Mouse (Mus musculus) midbrain, embryonic 15.5 days (tissue): Measurements from ENCODE around the gene Dglucy. TPM values are rescaled to one million over a fixed set of nuclear protein-coding genes. Genes with fewer than 3 reads are reported as not detected.
"Not testable (repeated sequence)": the region's sequence is repeated elsewhere in the genome, so short reads cannot be mapped to it uniquely, and the experiment has no call there.

Experiments
- ATAC-seq: fragments of 200-750 bp; cut with Nextera tagmentation; replicated peaks from 2 replicates; pipeline ENCODE4 v1.8.0; 2017; ENCODE audit warnings: moderate TSS enrichment
- H3K27ac ChIP-seq: fragments of 300-500 bp; sonication (generic); 2 replicates; pipeline ENCODE4 v1.5.1; 2015; ENCODE audit warnings: mild to moderate bottlenecking, inconsistent platforms
- H3K27me3 ChIP-seq: fragments of 300-500 bp; sonication (generic); replicated peaks from 2 replicates; pipeline ENCODE4 v1.6.1; 2015; ENCODE audit warnings: inconsistent platforms
- H3K36me3 ChIP-seq: fragments of 300-500 bp; sonication (generic); replicated peaks from 2 replicates; pipeline ENCODE4 v1.6.1; 2015; ENCODE audit warnings: inconsistent platforms
- H3K4me1 ChIP-seq: fragments of 300-500 bp; sonication (generic); 2 replicates; pipeline ENCODE4 v1.6.1; 2015; ENCODE audit warnings: inconsistent platforms
- H3K4me2 ChIP-seq: fragments of 300-500 bp; sonication (generic); 2 replicates; pipeline ENCODE4 v1.6.1; 2015; ENCODE audit warnings: inconsistent platforms, mild to moderate bottlenecking, moderate library complexity
- H3K4me3 ChIP-seq: fragments of 300-500 bp; sonication (generic); 2 replicates; pipeline ENCODE4 v1.5.1; 2015; ENCODE audit warnings: mild to moderate bottlenecking, inconsistent platforms
- H3K9ac ChIP-seq: fragments of 300-500 bp; sonication (generic); 2 replicates; pipeline ENCODE4 v1.6.1; 2015; ENCODE audit warnings: mild to moderate bottlenecking, inconsistent platforms
- H3K9me3 ChIP-seq: fragments of 300-500 bp; sonication (generic); 2 replicates; pipeline ENCODE4 v1.6.1; 2016; ENCODE audit warnings: inconsistent platforms
- WGBS: fragments of 180-500 bp; shearing (Covaris S2); methylation state at CpG from one replicate; pipeline ENCODE4 v1.1.7; 2015; ENCODE audit warnings: mixed read lengths; 5-methylcytosine and 5-hydroxymethylcytosine counted together
- polyA plus RNA-seq: library from polyadenylated mRNA; unstranded; fragments of >200 nt; fragmentation: Nextera tagmentation; extraction: Ambion mirVana; gene quantifications from 2 replicates; pipeline ENCODE4 v1.2.1, GENCODE M21; 2015

The Dglucy gene
- polyA plus RNA-seq, 1 experiment from 2014 or later = 2.9 TPM

GRCm38 (mm10) chr12:100789981-100790550 lies 11.2 kb downstream of the Dglucy start:
- ATAC-seq = no peak
- no peaks in the 10 kb centered on the region for H3K27me3 ChIP-seq
- H3K4me2 ChIP-seq = no peak overlapping the region
- no peak overlapping the region for H3K4me3 ChIP-seq
- H3K9me3 ChIP-seq = no peaks in the 10 kb centered on the region
- no peak overlapping the region for H3K9ac ChIP-seq
- 70% methylated on average over 3 of the region's 3 CpGs for WGBS
- no peaks in the 10 kb centered on the region for H3K4me1 ChIP-seq
- H3K36me3 ChIP-seq = no peaks in the 10 kb centered on the region
- no peak overlapping the region for H3K27ac ChIP-seq

GRCm38 (mm10) chr12:100791425-100791824 lies 12.6 kb downstream of the Dglucy start:
- Histone ChIP-seq H3K4me1 (no peaks in the 10 kb centered on the region), H3K9ac (no peak overlapping the region), H3K4me2 (no peak overlapping the region), H3K27ac (no peak overlapping the region), H3K36me3 (no peaks in the 10 kb centered on the region), H3K27me3 (no peaks in the 10 kb centered on the region), H3K4me3 (no peak overlapping the region), H3K9me3 (no peaks in the 10 kb centered on the region)
- WGBS = 85% methylated on average over 6 of the region's 6 CpGs
- ATAC-seq = no peak

GRCm38 (mm10) chr12:100794450-100795230 lies 15.8 kb downstream of the Dglucy start:
- no peaks in the 10 kb centered on the region for H3K9me3 ChIP-seq

GRCm38 (mm10) chr12:100795390-100796036 lies 16.7 kb downstream of the Dglucy start:
- 90% methylated on average over 7 of the region's 7 CpGs for WGBS
- H3K4me3 ChIP-seq = no peak overlapping the region
- no peak for ATAC-seq

More at GRCm38 (mm10) chr12:100794450-100795230, 15.8 kb downstream of the Dglucy start:
- H3K27ac ChIP-seq = no peak overlapping the region
- no peak overlapping the region for H3K9ac ChIP-seq
- no peak overlapping the region for H3K4me2 ChIP-seq
- no peak for ATAC-seq
- H3K4me1 ChIP-seq = no peaks in the 10 kb centered on the region
- H3K4me3 ChIP-seq = no peak overlapping the region
- WGBS = 67% methylated on average over 7 of the region's 7 CpGs
- H3K27me3 ChIP-seq = no peaks in the 10 kb centered on the region
- H3K36me3 ChIP-seq = no peaks in the 10 kb centered on the region

GRCm38 (mm10) chr12:100803391-100803790 lies 24.5 kb downstream of the Dglucy start:
- H3K4me2 ChIP-seq, H3K9me3 ChIP-seq, H3K4me3 ChIP-seq, ATAC-seq, H3K36me3 ChIP-seq, H3K4me1 ChIP-seq, H3K27me3 ChIP-seq, H3K27ac ChIP-seq, H3K9ac ChIP-seq: not testable (repeated sequence)
- 95% methylated on average over 19 of the region's 19 CpGs for WGBS

More at GRCm38 (mm10) chr12:100795390-100796036, 16.7 kb downstream of the Dglucy start:
- Histone ChIP-seq H3K36me3 (no peaks in the 10 kb centered on the region), H3K9me3 (no peaks in the 10 kb centered on the region), H3K4me2 (no peak overlapping the region), H3K4me1 (no peaks in the 10 kb centered on the region), H3K27ac (no peak overlapping the region), H3K27me3 (no peaks in the 10 kb centered on the region), H3K9ac (no peak overlapping the region)

- WGBS = 88% methylated on average over 7 of the region's 7 CpGs
Observed at GRCm38 (mm10) chr12:100807280-100807679, 28.4 kb downstream of the Dglucy start.

GRCm38 (mm10) chr12:100808609-100809280 lies 29.9 kb downstream of the Dglucy start:
- Histone ChIP-seq H3K9me3 (no peaks in the 10 kb centered on the region), H3K36me3 (no peaks in the 10 kb centered on the region), H3K4me2 (0 out of 2 replicates have a peak overlapping the region, but pooled peaks have one; percentile 1), H3K27ac (peak overlapping the region; percentile 40), H3K27me3 (no peaks in the 10 kb centered on the region), H3K9ac (no peak overlapping the region), H3K4me3 (no peak overlapping the region), H3K4me1 (peaks cover 5% of the 10 kb centered on the region; the same call in 1 of the 2 replicates)
- ATAC-seq = peak; percentile 78
- 45% methylated on average over 13 of the region's 13 CpGs for WGBS

More at GRCm38 (mm10) chr12:100807280-100807679, 28.4 kb downstream of the Dglucy start:
- Histone ChIP-seq H3K4me3 (no peak overlapping the region), H3K9ac (no peak overlapping the region), H3K27me3 (no peaks in the 10 kb centered on the region), H3K4me1 (peaks cover 5% of the 10 kb centered on the region; the same call in 1 of the 2 replicates), H3K9me3 (no peaks in the 10 kb centered on the region), H3K4me2 (no peak overlapping the region), H3K36me3 (no peaks in the 10 kb centered on the region), H3K27ac (no peak overlapping the region)
- no peak for ATAC-seq

- H3K27me3 ChIP-seq = no peaks in the 10 kb centered on the region
- ATAC-seq = no peak
- 93% methylated on average over 11 of the region's 11 CpGs for WGBS
Observed at GRCm38 (mm10) chr12:100810542-100810941, 31.7 kb downstream of the Dglucy start.

GRCm38 (mm10) chr12:100813901-100814300 lies 35.0 kb downstream of the Dglucy start:
- Histone ChIP-seq H3K4me3 (no peak overlapping the region), H3K36me3 (no peaks in the 10 kb centered on the region), H3K4me2 (no peak overlapping the region), H3K9me3 (no peaks in the 10 kb centered on the region), H3K9ac (no peak overlapping the region), H3K27me3 (no peaks in the 10 kb centered on the region), H3K27ac (no peak overlapping the region), H3K4me1 (peaks cover 2% of the 10 kb centered on the region; the same call in 1 of the 2 replicates)
- ATAC-seq = no peak
- 93% methylated on average over 2 of the region's 2 CpGs for WGBS

More at GRCm38 (mm10) chr12:100810542-100810941, 31.7 kb downstream of the Dglucy start:
- H3K9me3 ChIP-seq = no peaks in the 10 kb centered on the region
- no peak overlapping the region for H3K27ac ChIP-seq
- H3K4me1 ChIP-seq = peaks cover 5% of the 10 kb centered on the region; the same call in 1 of the 2 replicates
- H3K36me3 ChIP-seq = no peaks in the 10 kb centered on the region
- no peak overlapping the region for H3K4me2 ChIP-seq
- no peak overlapping the region for H3K9ac ChIP-seq
- no peak overlapping the region for H3K4me3 ChIP-seq

- ATAC-seq = no peak
- no peak overlapping the region for H3K27ac ChIP-seq
- no peaks in the 10 kb centered on the region for H3K27me3 ChIP-seq
- H3K36me3 ChIP-seq = no peaks in the 10 kb centered on the region
- no peak overlapping the region for H3K4me3 ChIP-seq
- H3K9ac ChIP-seq = no peak overlapping the region
- H3K4me2 ChIP-seq = no peak overlapping the region
- H3K9me3 ChIP-seq = no peaks in the 10 kb centered on the region
- H3K4me1 ChIP-seq = no peaks in the 10 kb centered on the region
- WGBS = 83% methylated on average over 3 of the region's 3 CpGs
Observed at GRCm38 (mm10) chr12:100814671-100815070, 35.8 kb downstream of the Dglucy start.

GRCm38 (mm10) chr12:100816906-100817305 lies 38.0 kb downstream of the Dglucy start:
- no peaks in the 10 kb centered on the region for H3K27me3 ChIP-seq
- WGBS = 91% methylated on average over 5 of the region's 5 CpGs
- H3K9ac ChIP-seq = no peak overlapping the region
- ATAC-seq = no peak
- no peaks in the 10 kb centered on the region for H3K36me3 ChIP-seq
- H3K4me3 ChIP-seq = no peak overlapping the region
- H3K4me2 ChIP-seq = no peak overlapping the region
- no peaks in the 10 kb centered on the region for H3K9me3 ChIP-seq
- no peaks in the 10 kb centered on the region for H3K4me1 ChIP-seq
- no peak overlapping the region for H3K27ac ChIP-seq

- no peaks in the 10 kb centered on the region for H3K4me1 ChIP-seq
- H3K27ac ChIP-seq = no peak overlapping the region
- no peaks in the 10 kb centered on the region for H3K27me3 ChIP-seq
- H3K9me3 ChIP-seq = no peaks in the 10 kb centered on the region
- ATAC-seq = no peak
- H3K36me3 ChIP-seq = no peaks in the 10 kb centered on the region
- H3K4me2 ChIP-seq = no peak overlapping the region
- no peak overlapping the region for H3K4me3 ChIP-seq
- H3K9ac ChIP-seq = no peak overlapping the region
Observed at GRCm38 (mm10) chr12:100819965-100820364, 41.1 kb downstream of the Dglucy start.
